Mouse (Mus musculus) cerebellum, adult 2 months (tissue): ENCODE results near the gene Dmbt1.

ENCODE experiments used
- CTCF ChIP-seq: fragments of 200-500 bp; IDR thresholded peaks from 2 replicates; pipeline ENCODE4 v1.5.1; 2011; ENCODE audit warnings: low read depth, mild to moderate bottlenecking, control low read depth, low read length, moderate library complexity, borderline replicate concordance; ENCODE audit not compliant: insufficient read depth
- POLR2A ChIP-seq: fragments of 200-500 bp; IDR thresholded peaks from 2 replicates; pipeline ENCODE4 v1.6.1; 2011; ENCODE audit warnings: low read length, control low read depth, borderline replicate concordance; ENCODE audit not compliant: insufficient read depth

GRCm38 (mm10) chr7:131009178-131009577 is 22.7 kb upstream of the Dmbt1 start:
- TF ChIP-seq CTCF (no peak), POLR2A (no peak)
